Mouse (Mus musculus) testis, adult 2 months (tissue): Measurements from ENCODE around the gene Rnps1.

Source experiments
- CTCF ChIP-seq: fragments of 200-500 bp; IDR thresholded peaks from 2 replicates; pipeline ENCODE4 v1.5.1; 2012; ENCODE audit warnings: low read depth, mild to moderate bottlenecking, inconsistent platforms, low read length, moderate library complexity; ENCODE audit not compliant: control insufficient read depth, insufficient read depth, insufficient replicate concordance
- POLR2A ChIP-seq: fragments of 200-500 bp; IDR thresholded peaks from 2 replicates; pipeline ENCODE4 v1.6.1; 2012; ENCODE audit warnings: low read depth, mild to moderate bottlenecking, inconsistent platforms, low read length, moderate library complexity; ENCODE audit not compliant: control insufficient read depth

GRCm38 (mm10) chr17:24388711-24389110 is 25.7 kb upstream of the Rnps1 start:
- no peak for TF ChIP-seq CTCF
- TF ChIP-seq POLR2A = no peak
